In genomic region chr8:121382583-121383241, GRCm38 (mm10) we compare ENCODE assay signal across 8 mouse cellular contexts.
DNase-seq lines count a peak whose midpoint lies in the region; ATAC-seq lines count a peak whose summit lies in the region.

No protein-coding gene starts in this region.

- peak overlapping the region; percentile 38 for H3K9ac ChIP-seq in embryonic facial prominence, embryonic 12.5 days
- no peak overlapping the region for H3K9ac ChIP-seq in liver, embryonic 15.5 days
- peak overlapping the region; percentile 70 for H3K9ac ChIP-seq in neural tube, embryonic 13.5 days

- WGBS in embryonic facial prominence, embryonic 12.5 days: 4% methylated on average over 17 of the region's 21 CpGs
- WGBS in liver, embryonic 15.5 days (ENCODE audit: insufficient replicate concordance): under 1% methylated on average over 21 of the region's 21 CpGs
- 2% methylated on average over 21 of the region's 21 CpGs for WGBS in neural tube, embryonic 13.5 days

- H3K36me3 ChIP-seq in embryonic facial prominence, embryonic 12.5 days: no peaks in the 10 kb centered on the region
- no peaks in the 10 kb centered on the region for H3K36me3 ChIP-seq in liver, embryonic 15.5 days (replicated peaks)
- no peaks in the 10 kb centered on the region for H3K36me3 ChIP-seq in neural tube, embryonic 13.5 days

- H3K4me1 ChIP-seq in embryonic facial prominence, embryonic 12.5 days: peaks cover 31% of the 10 kb centered on the region
- H3K4me1 ChIP-seq in liver, embryonic 15.5 days (replicated peaks): peaks cover 8% of the 10 kb centered on the region; the same call in 1 of the 2 replicates
- peaks cover 15% of the 10 kb centered on the region for H3K4me1 ChIP-seq in neural tube, embryonic 13.5 days (replicated peaks)

- peak overlapping the region; percentile 52 for H3K4me2 ChIP-seq in embryonic facial prominence, embryonic 12.5 days (replicated peaks)
- peak overlapping the region; percentile 40; the same call in 1 of the 2 replicates for H3K4me2 ChIP-seq in liver, embryonic 15.5 days
- H3K4me2 ChIP-seq in neural tube, embryonic 13.5 days: peak overlapping the region; percentile 60

- DNase-seq in right cerebral cortex, postnatal 14 days: peak; percentile 73
- DNase-seq in right cerebral cortex, adult 18-20 months: no peak
- peak; percentile 76 to 81 for DNase-seq in heart, adult 9 months (ENCODE audit: low spot score in 2 of 2)
- DNase-seq in kidney, adult 8-10 months: peak; percentile 66 to 78
- peak; percentile 38 for DNase-seq in thymus, postnatal 0 days (ENCODE audit: low spot score)

- peak overlapping the region; percentile 27 for H3K4me3 ChIP-seq in embryonic facial prominence, embryonic 12.5 days
- 0 out of 2 replicates have a peak overlapping the region, but pooled peaks have one; percentile 8 for H3K4me3 ChIP-seq in liver, embryonic 15.5 days (replicated peaks)
- peak overlapping the region; percentile 36 for H3K4me3 ChIP-seq in neural tube, embryonic 13.5 days

- peak; percentile 55 for ATAC-seq in embryonic facial prominence, embryonic 12.5 days (ENCODE audit: insufficient number of reproducible peaks, insufficient read depth, low FRiP score, low TSS enrichment)
- peak; percentile 31; the same call in 1 of the 2 replicates for ATAC-seq in liver, embryonic 15.5 days (ENCODE audit: insufficient read depth)
- ATAC-seq in neural tube, embryonic 13.5 days (ENCODE audit: low read depth): peak; percentile 71

- H3K9me3 ChIP-seq in embryonic facial prominence, embryonic 12.5 days: no peaks in the 10 kb centered on the region
- H3K9me3 ChIP-seq in liver, embryonic 15.5 days (replicated peaks): no peaks in the 10 kb centered on the region
- no peaks in the 10 kb centered on the region for H3K9me3 ChIP-seq in neural tube, embryonic 13.5 days

- 0 out of 2 replicates have a peak, but pooled peaks cover 11% of the 10 kb centered on the region for H3K27me3 ChIP-seq in embryonic facial prominence, embryonic 12.5 days
- H3K27me3 ChIP-seq in liver, embryonic 15.5 days: peaks cover 3% of the 10 kb centered on the region; the same call in 1 of the 2 replicates
- H3K27me3 ChIP-seq in neural tube, embryonic 13.5 days: 0 out of 2 replicates have a peak, but pooled peaks cover 4% of the 10 kb centered on the region

- 0 out of 2 replicates have a peak overlapping the region, but pooled peaks have one; percentile 47 for H3K27ac ChIP-seq in embryonic facial prominence, embryonic 12.5 days
- H3K27ac ChIP-seq in liver, embryonic 15.5 days (replicated peaks): no peak overlapping the region
- peak overlapping the region; percentile 62 for H3K27ac ChIP-seq in neural tube, embryonic 13.5 days (replicated peaks)
